Mouse (Mus musculus): Measurements from ENCODE around the gene Zfp958. TPM values are rescaled to one million over a fixed set of nuclear protein-coding genes. Genes with fewer than 3 reads are reported as not detected.

Zfp958 gene
- 25.6 TPM for polyA plus RNA-seq (2014; fragmentation: Illumina TruSeq; extraction: RNeasy Lipid Tissue Mini Kit (QIAGEN cat#74804); ENCODE audit: low read depth, low replicate concordance)

GRCm38 (mm10) chr8:4612932-4613853, at the start of gene Zfp958:
Gene Zfp958, plus strand, starts transcription at chr8:4613167.

Other genes with a start within 250 kb of the Zfp958 start
- 1.2 TPM for gene Cers4, start 120.1 kb upstream of the Zfp958 start, polyA plus RNA-seq (2014; fragmentation: Illumina TruSeq; extraction: RNeasy Lipid Tissue Mini Kit (QIAGEN cat#74804); ENCODE audit: low read depth, low replicate concordance)
- 154 TPM for gene Shcbp1, start 166.4 kb downstream of the Zfp958 start, polyA plus RNA-seq (2014; fragmentation: Illumina TruSeq; extraction: RNeasy Lipid Tissue Mini Kit (QIAGEN cat#74804); ENCODE audit: low read depth, low replicate concordance)